Mouse (Mus musculus) forebrain, embryonic 10.5 days (tissue): ENCODE results near the gene Ehmt2. TPM values are rescaled to one million over a fixed set of nuclear protein-coding genes. Genes with fewer than 3 reads are reported as not detected.

ENCODE experiments used
- DNase-seq: peaks from one replicate; pipeline ENCODE4 v3.0.0-alpha.2; 2017; ENCODE audit warnings: low spot score; ENCODE audit errors: extremely low spot score
- H3K27ac ChIP-seq: fragments of 300-500 bp; sonication (generic); 2 replicates; pipeline ENCODE4 v1.5.1; 2016; ENCODE audit warnings: mild to moderate bottlenecking
- H3K27me3 ChIP-seq: fragments of 300-500 bp; sonication (generic); 2 replicates; pipeline ENCODE4 v1.6.1; 2016; ENCODE audit warnings: mild to moderate bottlenecking; ENCODE audit not compliant: poor library complexity, severe bottlenecking
- H3K36me3 ChIP-seq: fragments of 300-500 bp; sonication (generic); replicated peaks from 2 replicates; pipeline ENCODE4 v1.6.1; 2016; ENCODE audit warnings: mild to moderate bottlenecking, moderate library complexity
- H3K4me1 ChIP-seq: fragments of 300-500 bp; sonication (generic); 2 replicates; pipeline ENCODE4 v1.6.1; 2016
- H3K4me3 ChIP-seq: fragments of 300-500 bp; sonication (generic); 2 replicates; pipeline ENCODE4 v1.5.1; 2016; ENCODE audit warnings: mild to moderate bottlenecking, moderate library complexity
- H3K9me3 ChIP-seq: fragments of 300-500 bp; sonication (generic); 2 replicates; pipeline ENCODE4 v1.6.1; 2016; ENCODE audit warnings: mild to moderate bottlenecking, moderate library complexity
- WGBS: fragments of 180-500 bp; shearing (Covaris S2); methylation state at CpG from one replicate; pipeline ENCODE4 v1.1.7; 2016; 5-methylcytosine and 5-hydroxymethylcytosine counted together
- polyA plus RNA-seq: library from polyadenylated mRNA; unstranded; fragments of >200 nt; fragmentation: Nextera tagmentation; extraction: Ambion mirVana; gene quantifications from 2 replicates; pipeline ENCODE4 v1.2.1, GENCODE M21; 2016

The Ehmt2 gene
- polyA plus RNA-seq, 1 experiment from 2014 or later, result 98.8 TPM

GRCm38 (mm10) chr17:34879336-34879879, 18.9 kb upstream of the Ehmt2 start, which contains the start of gene Zbtb12:
Zbtb12 (plus strand) TSS chr17:34879483.
- H3K9me3 ChIP-seq, result no peaks in the 10 kb centered on the region
- H3K4me3 ChIP-seq, result no peak within 1 kb of the TSS
- DNase-seq, result no peak
- H3K27ac ChIP-seq, result no peak within 1 kb of the TSS; the same call in 1 of the 2 replicates
- H3K4me1 ChIP-seq, result peaks cover 17% of the 10 kb centered on the region
- peaks cover 22% of the 10 kb centered on the region for H3K27me3 ChIP-seq
- H3K36me3 ChIP-seq, result no peaks in the 10 kb centered on the region
- 71% methylated on average over 11 of the region's 11 CpGs for WGBS

GRCm38 (mm10) chr17:34881166-34881565, 17.1 kb upstream of the Ehmt2 start:
- Histone ChIP-seq H3K4me1 (peaks cover 17% of the 10 kb centered on the region), H3K27me3 (peaks cover 22% of the 10 kb centered on the region), H3K36me3 (no peaks in the 10 kb centered on the region), H3K4me3 (no peak overlapping the region), H3K9me3 (no peaks in the 10 kb centered on the region), H3K27ac (no peak overlapping the region)
- DNase-seq, result no peak

GRCm38 (mm10) chr17:34881683-34882310, 16.5 kb upstream of the Ehmt2 start, which contains the start of gene Gm20547:
Gm20547 (minus strand) TSS chr17:34882042.
- Histone ChIP-seq H3K4me1 (peaks cover 17% of the 10 kb centered on the region), H3K27ac (no peak within 1 kb of the TSS), H3K36me3 (no peaks in the 10 kb centered on the region), H3K9me3 (no peaks in the 10 kb centered on the region), H3K27me3 (peaks cover 22% of the 10 kb centered on the region), H3K4me3 (peak within 1 kb of the TSS; percentile 23; the same call in 1 of the 2 replicates)
- DNase-seq, result no peak
- WGBS, result 7% methylated on average over 15 of the region's 15 CpGs

GRCm38 (mm10) chr17:34883332-34883731, 14.9 kb upstream of the Ehmt2 start:
- Histone ChIP-seq H3K27me3 (peaks cover 22% of the 10 kb centered on the region), H3K36me3 (no peaks in the 10 kb centered on the region), H3K4me3 (no peak overlapping the region), H3K9me3 (no peaks in the 10 kb centered on the region), H3K4me1 (peaks cover 17% of the 10 kb centered on the region), H3K27ac (no peak overlapping the region)
- DNase-seq, result no peak
- 78% methylated on average over 3 of the region's 3 CpGs for WGBS

DNA sequence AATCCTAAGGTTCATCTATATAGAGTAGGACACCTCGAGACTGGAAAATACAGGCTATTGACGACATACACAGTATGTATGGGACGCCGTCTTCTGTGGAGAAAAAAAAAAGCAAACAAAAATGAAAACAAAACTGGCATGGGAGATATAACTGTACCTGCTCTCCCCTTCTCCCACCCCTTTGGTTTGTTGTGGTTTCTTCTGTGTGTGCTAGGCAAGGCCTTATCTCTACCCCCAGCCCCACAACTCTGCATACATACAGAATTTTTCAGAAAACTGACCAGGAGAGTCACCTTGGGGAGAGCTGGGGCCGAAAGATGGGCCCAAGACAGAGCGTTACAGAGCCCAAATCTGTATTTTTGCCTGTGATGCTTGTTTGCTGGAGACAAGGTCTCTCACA, 13.6 kb upstream of the Ehmt2 start:
- peaks cover 22% of the 10 kb centered on the region for H3K27me3 ChIP-seq
- no peak for DNase-seq
- 85% methylated on average over 6 of the region's 6 CpGs for WGBS
- no peak overlapping the region for H3K4me3 ChIP-seq
- no peaks in the 10 kb centered on the region for H3K36me3 ChIP-seq
- no peaks in the 10 kb centered on the region for H3K9me3 ChIP-seq
- peaks cover 11% of the 10 kb centered on the region for H3K4me1 ChIP-seq
- no peak overlapping the region for H3K27ac ChIP-seq

- no peaks in the 10 kb centered on the region for H3K9me3 ChIP-seq
- H3K4me3 ChIP-seq, result no peak overlapping the region
- peaks cover 8% of the 10 kb centered on the region for H3K4me1 ChIP-seq
- DNase-seq, result no peak
- H3K36me3 ChIP-seq, result no peaks in the 10 kb centered on the region
- H3K27ac ChIP-seq, result no peak overlapping the region
- H3K27me3 ChIP-seq, result peaks cover 22% of the 10 kb centered on the region
- WGBS, result 89% methylated on average over 3 of the region's 3 CpGs
Measured at GRCm38 (mm10) chr17:34885615-34886014, 12.7 kb upstream of the Ehmt2 start.

- no peak for DNase-seq
- Histone ChIP-seq H3K27ac (no peak overlapping the region), H3K27me3 (peaks cover 3% of the 10 kb centered on the region), H3K4me3 (no peak overlapping the region), H3K4me1 (peaks cover under 1% of the 10 kb centered on the region), H3K36me3 (no peaks in the 10 kb centered on the region), H3K9me3 (no peaks in the 10 kb centered on the region)
- WGBS, result 91% methylated on average over 5 of the region's 5 CpGs
Measured at GRCm38 (mm10) chr17:34887942-34888341, 10.3 kb upstream of the Ehmt2 start.

- peaks cover 21% of the 10 kb centered on the region for H3K4me1 ChIP-seq
- WGBS, result 90% methylated on average over 12 of the region's 12 CpGs
- DNase-seq, result no peak
- no peaks in the 10 kb centered on the region for H3K27me3 ChIP-seq
- H3K9me3 ChIP-seq, result no peaks in the 10 kb centered on the region
- H3K36me3 ChIP-seq, result no peaks in the 10 kb centered on the region
- no peak overlapping the region for H3K4me3 ChIP-seq
- no peak overlapping the region for H3K27ac ChIP-seq
Measured at GRCm38 (mm10) chr17:34890074-34890743, 8.1 kb upstream of the Ehmt2 start.

- Histone ChIP-seq H3K9me3 (peaks cover 6% of the 10 kb centered on the region; the same call in 1 of the 2 replicates), H3K4me3 (no peak overlapping the region), H3K27me3 (no peaks in the 10 kb centered on the region), H3K36me3 (peaks cover 11% of the 10 kb centered on the region), H3K4me1 (peaks cover 32% of the 10 kb centered on the region), H3K27ac (no peak overlapping the region)
- DNase-seq, result no peak
- 91% methylated on average over 2 of the region's 2 CpGs for WGBS
Measured at GRCm38 (mm10) chr17:34891377-34891776, 6.9 kb upstream of the Ehmt2 start.

- Histone ChIP-seq H3K27me3 (no peaks in the 10 kb centered on the region), H3K9me3 (peaks cover 8% of the 10 kb centered on the region; the same call in 1 of the 2 replicates), H3K36me3 (peaks cover 17% of the 10 kb centered on the region), H3K27ac (peak overlapping the region; percentile 99), H3K4me1 (peaks cover 51% of the 10 kb centered on the region), H3K4me3 (peak overlapping the region; percentile 98)
- WGBS, result 75% methylated on average over 12 of the region's 12 CpGs
- DNase-seq, result no peak
Measured at GRCm38 (mm10) chr17:34893072-34893824, 5.0 kb upstream of the Ehmt2 start.

- peaks cover 55% of the 10 kb centered on the region for H3K4me1 ChIP-seq
Measured at GRCm38 (mm10) chr17:34894074-34894597, 4.1 kb upstream of the Ehmt2 start.

GRCm38 (mm10) chr17:34894801-34895530, 3.3 kb upstream of the Ehmt2 start:
- peak; percentile 52 for DNase-seq
- 10% methylated on average over 50 of the region's 51 CpGs for WGBS
- peaks cover 20% of the 10 kb centered on the region for H3K36me3 ChIP-seq
- peak overlapping the region; percentile 99 for H3K27ac ChIP-seq
- peaks cover 63% of the 10 kb centered on the region for H3K4me1 ChIP-seq
- peaks cover 8% of the 10 kb centered on the region; the same call in 1 of the 2 replicates for H3K9me3 ChIP-seq
- H3K4me3 ChIP-seq, result peak overlapping the region; percentile 98
- H3K27me3 ChIP-seq, result no peaks in the 10 kb centered on the region

More at GRCm38 (mm10) chr17:34894074-34894597, 4.1 kb upstream of the Ehmt2 start:
- under 1% methylated on average over 38 of the region's 51 CpGs for WGBS
- Histone ChIP-seq H3K27me3 (no peaks in the 10 kb centered on the region), H3K36me3 (peaks cover 17% of the 10 kb centered on the region), H3K4me3 (peak overlapping the region; percentile 98), H3K27ac (peak overlapping the region; percentile 99), H3K9me3 (peaks cover 8% of the 10 kb centered on the region; the same call in 1 of the 2 replicates)
- peak; percentile 95 for DNase-seq
